Mouse (Mus musculus): Measurements from ENCODE around the gene Phka1. TPM values are rescaled to one million over a fixed set of nuclear protein-coding genes. Genes with fewer than 3 reads are reported as not detected.
A peak's percentile ranks its signal among the peaks of the same experiment; 100 is the strongest.
"Not testable (repeated sequence)": the region's sequence is repeated elsewhere in the genome, so short reads cannot be mapped to it uniquely, and the experiment has no call there.

Phka1 gene
- total RNA-seq (2017), result 3.4 and 4.3 TPM in 2 replicates

GRCm38 (mm10) chrX:102643823-102644572 lies at the start of gene Phka1:
Gene Phka1, minus strand, starts transcription at chrX:102644246.
- peak; percentile 76 to 87; a peak in 3 of 4 replicates for ATAC-seq (replicated peaks in 1 of 2; ENCODE audit: insufficient read depth in 1 of 2, low FRiP score in 2 of 2, low TSS enrichment in 1 of 2, low read depth in 1 of 2, poor library complexity in 2 of 2, severe bottlenecking in 2 of 2)

- 0 out of 4 replicates have a peak, but pooled peaks of 1 of the 2 experiments have one; percentile 42 for ATAC-seq (replicated peaks in 1 of 2; ENCODE audit: insufficient read depth in 1 of 2, low FRiP score in 2 of 2, low TSS enrichment in 1 of 2, low read depth in 1 of 2, poor library complexity in 2 of 2, severe bottlenecking in 2 of 2)
These were observed 45.2 kb upstream of the Phka1 start for GRCm38 (mm10) chrX:102689252-102689651.

DNA sequence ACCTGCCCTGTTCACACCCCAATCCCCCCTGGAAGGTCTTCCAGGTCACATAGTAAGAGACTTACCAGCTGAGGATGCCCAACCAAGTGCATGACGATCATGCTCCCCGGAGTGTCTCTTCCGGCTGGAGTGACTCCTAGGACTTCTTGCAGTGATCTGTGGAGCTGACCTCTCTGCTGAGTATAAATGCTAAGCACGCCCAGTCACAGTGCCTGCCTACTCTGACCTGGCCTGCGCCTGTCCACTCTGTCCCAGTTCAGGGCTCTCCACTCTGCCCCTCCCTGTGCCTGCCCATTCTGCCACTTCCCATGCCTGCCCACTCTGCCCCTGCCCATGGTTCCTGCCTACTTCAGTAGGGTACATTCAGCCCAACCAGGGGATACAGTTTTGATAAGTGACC lies 42.8 kb upstream of the Phka1 start, which contains the start of gene Gm3880:
Gene Gm3880, minus strand, starts transcription at position 101 of the 400 bp plus-strand sequence.
- ATAC-seq (replicated peaks in 1 of 2; ENCODE audit: insufficient read depth in 1 of 2, low FRiP score in 2 of 2, low TSS enrichment in 1 of 2, low read depth in 1 of 2, poor library complexity in 2 of 2, severe bottlenecking in 2 of 2), result not testable (repeated sequence)

GRCm38 (mm10) chrX:102684706-102685105 lies 40.7 kb upstream of the Phka1 start:
- ATAC-seq (replicated peaks in 1 of 2; ENCODE audit: insufficient read depth in 1 of 2, low FRiP score in 2 of 2, low TSS enrichment in 1 of 2, low read depth in 1 of 2, poor library complexity in 2 of 2, severe bottlenecking in 2 of 2), result not testable (repeated sequence)

GRCm38 (mm10) chrX:102666641-102667040 lies 22.6 kb upstream of the Phka1 start:
- no peak for ATAC-seq (replicated peaks in 1 of 2; ENCODE audit: insufficient read depth in 1 of 2, low FRiP score in 2 of 2, low TSS enrichment in 1 of 2, low read depth in 1 of 2, poor library complexity in 2 of 2, severe bottlenecking in 2 of 2)

DNA sequence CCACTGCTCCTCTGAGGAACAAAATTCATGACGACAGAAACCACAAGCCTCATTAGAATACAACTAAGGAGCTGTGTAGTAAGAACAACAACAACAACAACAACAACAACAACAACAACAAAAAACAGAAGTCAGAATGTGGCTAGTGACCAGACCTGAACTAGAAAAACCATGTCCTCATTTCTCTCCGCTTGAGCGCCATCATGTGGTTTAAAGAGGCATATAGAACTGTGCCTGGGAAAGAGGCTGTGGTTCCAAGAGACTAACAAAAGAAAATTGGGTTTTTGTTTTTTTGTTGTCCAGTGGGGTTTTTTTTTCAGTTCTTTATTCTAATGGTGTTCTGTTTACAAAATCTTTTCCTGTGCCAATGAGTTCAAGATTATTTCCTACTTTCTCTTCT lies 16.7 kb upstream of the Phka1 start:
- no peak for ATAC-seq (replicated peaks in 1 of 2; ENCODE audit: insufficient read depth in 1 of 2, low FRiP score in 2 of 2, low TSS enrichment in 1 of 2, low read depth in 1 of 2, poor library complexity in 2 of 2, severe bottlenecking in 2 of 2)

DNA sequence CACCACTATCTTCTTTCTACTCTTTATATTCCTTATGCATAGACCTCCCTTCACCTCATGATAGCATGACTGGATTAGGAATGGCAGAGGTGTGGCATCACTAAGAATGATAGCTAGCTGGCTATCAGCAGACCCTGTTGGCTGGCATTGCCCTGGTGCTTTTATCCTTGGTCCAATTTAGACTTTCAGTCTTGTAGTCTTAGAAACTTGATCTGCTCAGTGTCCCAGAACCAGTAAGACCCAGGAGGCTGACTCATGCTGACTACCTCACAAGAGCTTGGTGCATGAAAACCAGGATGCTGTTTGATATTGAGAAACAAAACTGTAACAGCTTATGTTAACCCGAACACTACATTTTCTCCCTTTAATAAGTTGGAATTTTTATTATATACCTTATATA lies 1.6 kb upstream of the Phka1 start:
- ATAC-seq (replicated peaks in 1 of 2; ENCODE audit: insufficient read depth in 1 of 2, low FRiP score in 2 of 2, low TSS enrichment in 1 of 2, low read depth in 1 of 2, poor library complexity in 2 of 2, severe bottlenecking in 2 of 2), result no peak

GRCm38 (mm10) chrX:102645146-102645545 lies 1.1 kb upstream of the Phka1 start:
- no peak for ATAC-seq (replicated peaks in 1 of 2; ENCODE audit: insufficient read depth in 1 of 2, low FRiP score in 2 of 2, low TSS enrichment in 1 of 2, low read depth in 1 of 2, poor library complexity in 2 of 2, severe bottlenecking in 2 of 2)

- peak; percentile 58 to 62; a peak in 3 of 4 replicates for ATAC-seq (replicated peaks in 1 of 2; ENCODE audit: insufficient read depth in 1 of 2, low FRiP score in 2 of 2, low TSS enrichment in 1 of 2, low read depth in 1 of 2, poor library complexity in 2 of 2, severe bottlenecking in 2 of 2)
These were observed 516 bp upstream of the Phka1 start for GRCm38 (mm10) chrX:102644573-102644951.

GRCm38 (mm10) chrX:102601269-102601668 lies 42.8 kb downstream of the Phka1 start:
- no peak for ATAC-seq (replicated peaks in 1 of 2; ENCODE audit: insufficient read depth in 1 of 2, low FRiP score in 2 of 2, low TSS enrichment in 1 of 2, low read depth in 1 of 2, poor library complexity in 2 of 2, severe bottlenecking in 2 of 2)

GRCm38 (mm10) chrX:102588560-102588959 lies 55.5 kb downstream of the Phka1 start:
- no peak for ATAC-seq (replicated peaks in 1 of 2; ENCODE audit: insufficient read depth in 1 of 2, low FRiP score in 2 of 2, low TSS enrichment in 1 of 2, low read depth in 1 of 2, poor library complexity in 2 of 2, severe bottlenecking in 2 of 2)

DNA sequence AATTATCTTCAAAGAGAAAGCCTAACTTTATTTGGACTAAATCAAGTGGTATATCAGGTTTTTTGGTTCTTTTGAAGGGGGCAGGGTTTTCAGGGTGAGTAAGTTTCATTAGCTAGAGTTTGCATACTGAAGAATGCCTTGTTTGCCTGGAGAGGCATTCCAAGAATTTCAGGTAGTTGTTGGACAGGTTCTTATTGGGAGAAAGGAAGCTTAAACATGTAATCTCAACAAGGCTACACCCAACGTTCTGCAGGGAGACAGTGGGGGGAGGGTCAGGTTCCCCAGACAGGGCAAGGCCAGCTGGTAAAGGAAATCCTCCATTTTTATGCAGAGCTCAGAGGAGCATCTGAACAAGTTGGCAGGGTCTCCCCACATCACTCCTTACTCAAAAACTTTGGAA lies 72.9 kb downstream of the Phka1 start:
- ATAC-seq (replicated peaks in 1 of 2; ENCODE audit: insufficient read depth in 1 of 2, low FRiP score in 2 of 2, low TSS enrichment in 1 of 2, low read depth in 1 of 2, poor library complexity in 2 of 2, severe bottlenecking in 2 of 2), result no peak

DNA sequence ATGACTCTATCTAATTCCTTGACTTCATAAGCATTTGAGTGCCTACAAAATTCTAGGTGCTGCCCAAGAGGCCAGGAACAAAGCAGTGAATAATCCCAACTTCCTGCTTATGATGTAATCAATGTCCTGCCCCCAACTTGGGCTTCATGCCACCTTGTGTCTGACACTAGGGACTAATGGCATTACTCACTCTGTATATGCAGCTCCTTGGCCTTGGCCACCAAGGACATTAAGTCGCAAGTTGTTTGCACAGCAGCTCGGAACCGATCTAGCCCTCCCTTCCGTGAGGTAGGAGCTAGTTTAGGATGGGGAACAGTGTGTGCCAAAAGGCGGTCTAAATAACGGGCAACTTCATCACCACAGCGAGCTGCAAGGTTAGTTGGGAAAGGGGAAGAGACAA lies 87.1 kb downstream of the Phka1 start:
- ATAC-seq (replicated peaks in 1 of 2; ENCODE audit: insufficient read depth in 1 of 2, low FRiP score in 2 of 2, low TSS enrichment in 1 of 2, low read depth in 1 of 2, poor library complexity in 2 of 2, severe bottlenecking in 2 of 2), result no peak

DNA sequence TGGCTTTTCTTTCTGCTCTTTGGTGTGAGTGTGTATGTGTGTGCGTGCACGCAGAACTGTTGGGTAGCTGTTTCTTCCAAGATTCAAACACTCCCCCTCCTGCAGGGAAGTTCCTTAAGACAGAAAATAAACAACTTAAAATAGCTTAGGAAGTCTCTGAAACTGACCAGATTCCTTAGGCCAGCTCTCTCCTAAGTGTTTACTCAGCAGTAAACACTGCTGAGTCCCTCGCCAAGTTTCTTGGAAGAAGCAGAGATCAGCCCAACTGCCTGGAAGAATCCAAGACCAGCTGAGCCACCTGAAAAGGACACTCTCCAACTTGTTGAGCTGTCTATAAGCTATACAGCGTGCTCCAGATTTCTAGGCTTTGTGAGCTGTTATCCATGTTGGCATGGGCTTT lies 134.8 kb downstream of the Phka1 start:
- ATAC-seq (replicated peaks in 1 of 2; ENCODE audit: insufficient read depth in 1 of 2, low FRiP score in 2 of 2, low TSS enrichment in 1 of 2, low read depth in 1 of 2, poor library complexity in 2 of 2, severe bottlenecking in 2 of 2), result no peak

DNA sequence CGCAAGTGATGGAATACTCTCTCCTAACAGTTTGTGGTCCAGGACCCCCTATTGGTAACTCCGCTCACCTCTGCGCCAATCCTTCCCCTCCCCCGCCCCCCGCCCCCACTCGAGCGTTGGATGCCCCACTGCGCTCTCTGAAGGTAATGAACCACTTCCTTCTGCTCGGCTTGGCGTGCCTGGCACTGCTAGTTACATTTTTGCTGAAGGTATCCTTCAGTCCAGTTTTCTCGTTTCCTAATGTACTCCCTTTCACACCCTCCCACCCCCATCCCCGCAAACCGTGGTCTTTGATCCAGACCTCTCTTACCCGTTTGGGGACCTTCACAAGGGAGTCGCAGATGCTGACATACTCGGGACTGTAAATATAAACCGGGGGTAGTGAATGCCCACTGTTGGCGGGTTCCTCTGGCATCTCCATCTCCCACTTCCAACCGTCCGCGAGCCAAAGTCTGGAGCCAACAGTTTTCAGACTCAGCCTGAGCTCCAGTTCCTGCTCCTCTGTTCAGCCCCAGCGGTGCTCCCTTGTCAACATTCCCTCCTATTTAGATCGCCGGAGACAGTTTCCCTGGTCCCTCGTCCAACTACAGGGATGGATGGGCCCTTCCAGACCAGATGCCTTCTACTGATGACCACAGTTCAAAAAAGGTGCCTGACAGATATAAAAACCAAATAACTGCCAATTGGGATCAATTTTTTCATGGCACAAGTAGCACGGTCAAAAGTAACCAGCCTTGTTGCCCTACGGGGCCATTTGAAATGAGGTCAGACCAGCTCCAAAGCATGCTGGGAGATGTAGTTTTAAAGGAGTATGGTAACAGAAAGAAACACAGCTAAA lies 139.2 kb downstream of the Phka1 start, which contains the start of gene Hdac8:
Gene Hdac8, minus strand, starts transcription at position 716 of the 838 bp plus-strand sequence.
- peak; percentile 90 to 98 for ATAC-seq (replicated peaks in 1 of 2; ENCODE audit: insufficient read depth in 1 of 2, low FRiP score in 2 of 2, low TSS enrichment in 1 of 2, low read depth in 1 of 2, poor library complexity in 2 of 2, severe bottlenecking in 2 of 2)

- ATAC-seq (replicated peaks in 1 of 2; ENCODE audit: insufficient read depth in 1 of 2, low FRiP score in 2 of 2, low TSS enrichment in 1 of 2, low read depth in 1 of 2, poor library complexity in 2 of 2, severe bottlenecking in 2 of 2), result no peak
These were observed 139.9 kb downstream of the Phka1 start for GRCm38 (mm10) chrX:102504179-102504578.

DNA sequence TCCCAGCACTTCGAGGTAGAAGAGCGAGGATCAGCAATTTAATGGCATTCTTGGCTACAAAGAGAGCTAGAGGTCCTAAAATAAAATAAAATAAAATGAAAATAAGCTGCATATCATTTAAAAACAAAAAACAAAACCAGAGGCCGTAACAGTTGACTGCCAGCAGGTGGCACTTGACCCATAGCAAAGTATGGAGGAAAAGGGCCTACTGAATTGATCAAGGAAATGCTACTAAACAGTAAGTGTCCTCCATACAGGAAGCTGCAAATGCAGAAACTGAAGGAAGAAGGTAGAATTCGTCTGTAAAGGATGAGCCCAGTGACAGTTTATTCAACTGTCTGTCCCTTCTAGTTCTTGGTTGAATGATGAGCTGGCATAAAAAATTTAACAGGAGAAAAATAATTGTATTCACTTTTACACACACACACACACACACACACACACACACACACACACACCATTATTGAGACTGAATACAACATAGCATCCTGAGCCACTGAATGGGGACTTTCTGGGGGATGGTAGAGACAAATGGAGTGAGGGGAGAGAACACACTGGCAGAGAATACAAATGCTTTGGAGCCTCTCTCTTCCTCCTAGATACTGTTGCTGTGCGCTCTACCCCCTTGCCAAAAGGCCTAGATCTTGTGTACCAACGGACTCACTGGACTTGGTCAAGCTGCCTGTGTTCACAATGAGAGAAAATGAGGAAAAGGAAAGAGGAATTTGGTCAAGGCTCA lies 149.9 kb downstream of the Phka1 start:
- ATAC-seq (replicated peaks in 1 of 2; ENCODE audit: insufficient read depth in 1 of 2, low FRiP score in 2 of 2, low TSS enrichment in 1 of 2, low read depth in 1 of 2, poor library complexity in 2 of 2, severe bottlenecking in 2 of 2), result 0 out of 4 replicates have a peak, but pooled peaks of 1 of the 2 experiments have one; percentile 37
